Mouse (Mus musculus) small intestine, adult 2 months (tissue): ENCODE data around the gene Mob3b. TPM values are rescaled to one million over a fixed set of nuclear protein-coding genes. Genes with fewer than 3 reads are reported as not detected.
A peak's percentile ranks its signal among the peaks of the same experiment; 100 is the strongest.

Experiments used
- H3K27ac ChIP-seq: fragments of 200-500 bp; 2 replicates; pipeline ENCODE4 v1.5.1; 2012; ENCODE audit warnings: low read depth, low read length, control low read depth, inconsistent platforms; ENCODE audit not compliant: insufficient read depth
- H3K27me3 ChIP-seq: fragments of 200-500 bp; 2 replicates; pipeline ENCODE4 v1.6.1; 2012; ENCODE audit warnings: mild to moderate bottlenecking, moderate library complexity, low read length, inconsistent platforms; ENCODE audit not compliant: control insufficient read depth, insufficient read depth
- H3K36me3 ChIP-seq: fragments of 200-500 bp; 2 replicates; pipeline ENCODE4 v1.6.1; 2012; ENCODE audit warnings: mild to moderate bottlenecking, low read length, control low read depth, inconsistent platforms; ENCODE audit not compliant: control insufficient read depth, insufficient read depth
- H3K4me1 ChIP-seq: fragments of 200-500 bp; 2 replicates; pipeline ENCODE4 v1.6.1; 2012; ENCODE audit warnings: low read length, inconsistent platforms, mixed read lengths; ENCODE audit not compliant: control insufficient read depth, insufficient read depth, insufficient read length
- H3K4me3 ChIP-seq: fragments of 200-500 bp; 2 replicates; pipeline ENCODE4 v1.5.1; 2012; ENCODE audit warnings: low read depth, mild to moderate bottlenecking, control low read depth, inconsistent platforms, low read length, moderate library complexity
- CTCF ChIP-seq: fragments of 200-500 bp; IDR thresholded peaks from 2 replicates; pipeline ENCODE4 v1.5.1; 2012; ENCODE audit warnings: low read depth, mild to moderate bottlenecking, control low read depth, inconsistent platforms, low read length, moderate library complexity, mixed read lengths; ENCODE audit not compliant: insufficient replicate concordance, insufficient read length; ENCODE audit errors: extremely low read depth
- POLR2A ChIP-seq: fragments of 200-500 bp; IDR thresholded peaks from 2 replicates; pipeline ENCODE4 v1.6.1; 2012; ENCODE audit warnings: low read depth, mild to moderate bottlenecking, control low read depth, inconsistent platforms, low read length, moderate library complexity
- WGBS: fragments of 180-500 bp; shearing (Covaris S2); methylation state at CpG from one replicate; pipeline ENCODE4 v1.1.7; 2018; 5-methylcytosine and 5-hydroxymethylcytosine counted together
- polyA plus RNA-seq: library from polyadenylated mRNA; depleted of rRNA; stranded (reverse); fragments of >200 nt; gene quantifications from 2 replicates; pipeline ENCODE4 v1.2.3, GENCODE M21; 2012

Gene Mob3b
- polyA plus RNA-seq, 1 experiment, result 12.2 TPM

GRCm38 (mm10) chr4:35157815-35158214, 531 bp upstream of the Mob3b start:
- Histone ChIP-seq H3K27me3 (no peaks in the 10 kb centered on the region), H3K4me1 (peaks cover 2% of the 10 kb centered on the region; the same call in 1 of the 2 replicates), H3K36me3 (no peaks in the 10 kb centered on the region), H3K27ac (no peak overlapping the region), H3K4me3 (no peak overlapping the region)
- WGBS, result 65% methylated on average over 11 of the region's 11 CpGs
- TF ChIP-seq CTCF (no peak), POLR2A (no peak)

GRCm38 (mm10) chr4:35156149-35156611, 1.1 kb downstream of the Mob3b start:
- H3K27ac ChIP-seq, result peak overlapping the region; percentile 90
- no peaks in the 10 kb centered on the region for H3K27me3 ChIP-seq
- H3K4me1 ChIP-seq, result peaks cover 2% of the 10 kb centered on the region; the same call in 1 of the 2 replicates
- TF ChIP-seq CTCF (no peak), POLR2A (peak; percentile 72; the same call in 1 of the 2 replicates)
- under 1% methylated on average over 26 of the region's 26 CpGs for WGBS
- H3K4me3 ChIP-seq, result peak overlapping the region; percentile 95
- H3K36me3 ChIP-seq, result no peaks in the 10 kb centered on the region

GRCm38 (mm10) chr4:35155132-35155922, 2.0 kb downstream of the Mob3b start:
- Histone ChIP-seq H3K4me3 (peak overlapping the region; percentile 95), H3K4me1 (peaks cover 2% of the 10 kb centered on the region; the same call in 1 of the 2 replicates), H3K36me3 (no peaks in the 10 kb centered on the region), H3K27ac (peak overlapping the region; percentile 90), H3K27me3 (no peaks in the 10 kb centered on the region)
- TF ChIP-seq CTCF, result peak; percentile 62; the same call in 1 of the 2 replicates
- TF ChIP-seq POLR2A, result no peak
- 10% methylated on average over 20 of the region's 20 CpGs for WGBS

GRCm38 (mm10) chr4:35154051-35154450, 3.2 kb downstream of the Mob3b start:
- Histone ChIP-seq H3K36me3 (no peaks in the 10 kb centered on the region), H3K4me3 (no peak overlapping the region), H3K27ac (no peak overlapping the region), H3K4me1 (no peaks in the 10 kb centered on the region), H3K27me3 (no peaks in the 10 kb centered on the region)
- TF ChIP-seq POLR2A (no peak), CTCF (no peak)
- WGBS, result 45% methylated on average over 3 of the region's 3 CpGs

GRCm38 (mm10) chr4:35151756-35152155, 5.5 kb downstream of the Mob3b start, which contains the start of gene Ifnk:
Gene Ifnk (plus strand): TSS chr4:35152056.
- TF ChIP-seq POLR2A (no peak), CTCF (no peak)
- no peak within 1 kb of the TSS for H3K4me3 ChIP-seq
- no peak within 1 kb of the TSS for H3K27ac ChIP-seq
- 89% methylated on average over 4 of the region's 4 CpGs for WGBS
- H3K27me3 ChIP-seq, result no peaks in the 10 kb centered on the region
- H3K4me1 ChIP-seq, result no peaks in the 10 kb centered on the region
- H3K36me3 ChIP-seq, result no peaks in the 10 kb centered on the region

- Histone ChIP-seq H3K4me3 (no peak overlapping the region), H3K4me1 (no peaks in the 10 kb centered on the region), H3K36me3 (no peaks in the 10 kb centered on the region), H3K27ac (no peak overlapping the region), H3K27me3 (no peaks in the 10 kb centered on the region)
- TF ChIP-seq POLR2A, result no peak
- no peak for TF ChIP-seq CTCF
- 77% methylated on average over 3 of the region's 3 CpGs for WGBS
These were observed 6.6 kb downstream of the Mob3b start for GRCm38 (mm10) chr4:35150706-35151105.

- TF ChIP-seq POLR2A (no peak), CTCF (no peak)
These were observed 9.0 kb downstream of the Mob3b start for GRCm38 (mm10) chr4:35148326-35148725.

More at GRCm38 (mm10) chr4:35148326-35148725, 9.0 kb downstream of the Mob3b start:
- no peaks in the 10 kb centered on the region for H3K27me3 ChIP-seq
- no peak overlapping the region for H3K4me3 ChIP-seq
- 0 out of 2 replicates have a peak, but pooled peaks cover 2% of the 10 kb centered on the region for H3K36me3 ChIP-seq
- H3K4me1 ChIP-seq, result no peaks in the 10 kb centered on the region
- H3K27ac ChIP-seq, result no peak overlapping the region
- WGBS, result 72% methylated on average over 4 of the region's 4 CpGs
